Mouse (Mus musculus): ENCODE data around the gene Nr4a1. TPM values are rescaled to one million over a fixed set of nuclear protein-coding genes. Genes with fewer than 3 reads are reported as not detected.
A peak's percentile ranks its signal among the peaks of the same experiment; 100 is the strongest.

The Nr4a1 gene
- polyA plus RNA-seq, 1 experiment from 2014 or later, result 2.2 TPM

DNA sequence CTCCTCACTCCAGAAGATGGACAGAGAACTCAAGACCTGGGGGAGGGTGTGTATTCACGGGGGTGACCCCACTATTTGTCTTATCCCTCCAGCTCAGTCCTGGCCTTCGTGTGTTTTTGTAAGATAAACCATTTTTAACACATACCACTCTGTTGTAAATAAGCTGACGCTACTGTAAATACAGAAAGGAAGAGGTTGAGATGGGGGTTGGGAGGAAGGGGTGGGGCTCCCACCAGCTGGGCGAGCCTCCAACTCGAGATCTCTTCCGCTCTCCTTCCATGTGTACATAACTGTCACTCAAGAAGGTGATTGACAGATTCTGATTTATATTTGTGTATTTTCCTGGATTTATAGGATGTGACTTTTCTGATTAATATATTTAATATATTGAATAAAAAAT is 20.3 kb downstream of the Nr4a1 start:
- Histone ChIP-seq H3K4me1 (ENCODE audit: control insufficient read depth, insufficient read depth, low read length) (no peaks in the 10 kb centered on the region), H3K9ac (replicated peaks; ENCODE audit: low read length) (no peak overlapping the region), H3K4me3 (ENCODE audit: low read depth, low read length) (no peak overlapping the region), H3K27me3 (ENCODE audit: control insufficient read depth, insufficient read depth, low read length) (no peaks in the 10 kb centered on the region), H3K4me2 (ENCODE audit: low read depth, low read length) (no peak overlapping the region), H3K27ac (replicated peaks; ENCODE audit: low read depth, low read length) (no peak overlapping the region), H3K36me3 (replicated peaks; ENCODE audit: control insufficient read depth, insufficient read depth, low read depth, low read length) (no peaks in the 10 kb centered on the region), H3K9me3 (replicated peaks; ENCODE audit: control insufficient read depth, low read length) (no peaks in the 10 kb centered on the region)
- no peak for DNase-seq (ENCODE audit: low spot score)
- 65% methylated on average over 6 of the region's 6 CpGs for WGBS
- no peak for ATAC-seq (replicated peaks; ENCODE audit: insufficient number of reproducible peaks, low FRiP score, low TSS enrichment, low read depth)

DNA sequence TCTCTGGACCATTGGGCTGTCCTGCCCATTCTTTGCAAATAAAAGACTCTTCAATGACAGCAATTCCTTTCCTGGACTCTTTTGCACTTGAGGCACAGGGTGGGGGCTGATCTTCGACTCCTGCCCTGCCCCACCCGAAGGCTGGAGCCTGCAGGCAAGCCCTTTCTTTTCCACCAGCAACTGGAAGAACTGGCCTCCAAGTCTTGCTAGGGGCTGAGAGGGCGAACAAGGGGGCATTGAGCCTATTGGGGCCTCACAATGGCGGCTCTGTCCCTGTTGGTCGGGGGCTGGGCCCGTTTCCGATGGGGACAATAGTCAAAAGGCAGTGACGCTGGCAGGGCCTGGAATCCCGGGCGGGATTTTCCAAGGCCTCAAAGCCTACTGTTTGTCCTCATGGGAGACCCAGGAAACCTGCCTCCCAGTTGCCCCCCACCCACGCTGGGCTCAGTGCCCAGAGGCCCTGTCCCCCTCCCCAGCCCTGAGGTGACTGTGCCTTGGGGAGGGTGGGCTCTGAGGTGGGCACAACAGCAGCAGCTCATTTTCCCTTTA is 23.4 kb downstream of the Nr4a1 start:
- H3K4me1 ChIP-seq (ENCODE audit: control insufficient read depth, insufficient read depth, low read length), result no peaks in the 10 kb centered on the region
- H3K4me3 ChIP-seq (ENCODE audit: low read depth, low read length), result no peak overlapping the region
- H3K9ac ChIP-seq (replicated peaks; ENCODE audit: low read length), result no peak overlapping the region
- H3K27me3 ChIP-seq (ENCODE audit: control insufficient read depth, insufficient read depth, low read length), result no peaks in the 10 kb centered on the region
- DNase-seq (ENCODE audit: low spot score), result peak; percentile 41
- H3K4me2 ChIP-seq (ENCODE audit: low read depth, low read length), result no peak overlapping the region
- WGBS, result 25% methylated on average over 11 of the region's 11 CpGs
- H3K36me3 ChIP-seq (replicated peaks; ENCODE audit: control insufficient read depth, insufficient read depth, low read depth, low read length), result no peaks in the 10 kb centered on the region
- H3K9me3 ChIP-seq (replicated peaks; ENCODE audit: control insufficient read depth, low read length), result no peaks in the 10 kb centered on the region
- ATAC-seq (replicated peaks; ENCODE audit: insufficient number of reproducible peaks, low FRiP score, low TSS enrichment, low read depth), result no peak; the same call in 1 of the 2 replicates
- no peak overlapping the region for H3K27ac ChIP-seq (replicated peaks; ENCODE audit: low read depth, low read length)

DNA sequence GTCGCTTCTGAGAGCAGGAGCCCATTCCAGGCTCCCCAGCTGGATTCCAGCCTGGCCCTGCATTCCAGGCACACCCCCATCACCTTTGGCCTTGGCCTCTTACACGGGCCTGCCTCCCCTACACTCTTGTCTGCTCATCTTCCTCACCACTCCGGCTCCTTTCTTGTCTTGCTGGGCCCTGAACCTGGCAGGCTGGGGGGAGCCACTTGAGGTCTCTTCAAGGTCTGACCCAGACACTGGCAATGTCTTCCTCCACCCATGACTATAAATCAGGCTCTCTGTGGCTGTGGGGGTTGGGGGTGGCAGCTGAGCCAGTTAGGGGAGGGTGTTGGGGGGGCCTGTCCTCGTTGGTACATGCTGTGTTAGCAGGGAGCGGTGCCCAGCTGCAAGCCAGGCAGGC is 24.5 kb downstream of the Nr4a1 start:
- H3K4me3 ChIP-seq (ENCODE audit: low read depth, low read length), result no peak overlapping the region
- no peaks in the 10 kb centered on the region for H3K9me3 ChIP-seq (replicated peaks; ENCODE audit: control insufficient read depth, low read length)
- no peak overlapping the region for H3K9ac ChIP-seq (replicated peaks; ENCODE audit: low read length)
- ATAC-seq (replicated peaks; ENCODE audit: insufficient number of reproducible peaks, low FRiP score, low TSS enrichment, low read depth) (no peak), DNase-seq (ENCODE audit: low spot score) (no peak)
- 47% methylated on average over 5 of the region's 5 CpGs for WGBS
- no peaks in the 10 kb centered on the region for H3K4me1 ChIP-seq (ENCODE audit: control insufficient read depth, insufficient read depth, low read length)
- H3K4me2 ChIP-seq (ENCODE audit: low read depth, low read length), result no peak overlapping the region
- H3K27me3 ChIP-seq (ENCODE audit: control insufficient read depth, insufficient read depth, low read length), result no peaks in the 10 kb centered on the region
- H3K27ac ChIP-seq (replicated peaks; ENCODE audit: low read depth, low read length), result no peak overlapping the region
- no peaks in the 10 kb centered on the region for H3K36me3 ChIP-seq (replicated peaks; ENCODE audit: control insufficient read depth, insufficient read depth, low read depth, low read length)

DNA sequence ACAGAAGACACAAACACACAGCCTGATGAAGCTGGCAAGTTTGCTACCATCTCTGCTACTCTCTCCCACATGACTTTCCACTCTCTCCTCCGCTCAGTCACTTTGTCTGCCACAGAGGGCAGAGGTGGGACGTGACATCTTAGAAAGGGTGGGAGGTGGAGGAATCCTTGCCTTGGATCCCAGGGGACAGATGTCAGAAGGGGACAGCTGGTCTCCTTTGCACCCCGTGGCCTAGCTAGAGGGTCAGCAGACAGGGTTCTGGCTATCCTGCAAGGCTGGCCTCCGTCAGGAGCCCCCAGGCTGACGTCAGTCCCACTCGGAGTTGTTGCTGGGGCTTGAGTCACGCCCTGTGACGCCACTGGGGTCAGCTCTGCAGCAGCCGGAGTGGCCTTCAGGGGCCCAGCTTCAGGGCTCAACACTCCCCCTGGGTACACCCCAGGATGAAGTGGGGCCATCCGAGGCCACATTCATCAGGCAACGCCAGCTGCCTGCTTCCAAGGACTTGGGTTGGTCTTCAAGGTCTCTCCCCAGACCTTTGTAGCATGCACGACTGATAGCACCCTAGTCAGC is 25.4 kb downstream of the Nr4a1 start:
- WGBS, result 56% methylated on average over 12 of the region's 12 CpGs
- Histone ChIP-seq H3K36me3 (replicated peaks; ENCODE audit: control insufficient read depth, insufficient read depth, low read depth, low read length) (no peaks in the 10 kb centered on the region), H3K9ac (replicated peaks; ENCODE audit: low read length) (no peak overlapping the region), H3K4me2 (ENCODE audit: low read depth, low read length) (no peak overlapping the region), H3K27me3 (ENCODE audit: control insufficient read depth, insufficient read depth, low read length) (no peaks in the 10 kb centered on the region), H3K9me3 (replicated peaks; ENCODE audit: control insufficient read depth, low read length) (no peaks in the 10 kb centered on the region), H3K4me3 (ENCODE audit: low read depth, low read length) (no peak overlapping the region), H3K27ac (replicated peaks; ENCODE audit: low read depth, low read length) (no peak overlapping the region), H3K4me1 (ENCODE audit: control insufficient read depth, insufficient read depth, low read length) (no peaks in the 10 kb centered on the region)
- ATAC-seq (replicated peaks; ENCODE audit: insufficient number of reproducible peaks, low FRiP score, low TSS enrichment, low read depth) (no peak), DNase-seq (ENCODE audit: low spot score) (no peak)

DNA sequence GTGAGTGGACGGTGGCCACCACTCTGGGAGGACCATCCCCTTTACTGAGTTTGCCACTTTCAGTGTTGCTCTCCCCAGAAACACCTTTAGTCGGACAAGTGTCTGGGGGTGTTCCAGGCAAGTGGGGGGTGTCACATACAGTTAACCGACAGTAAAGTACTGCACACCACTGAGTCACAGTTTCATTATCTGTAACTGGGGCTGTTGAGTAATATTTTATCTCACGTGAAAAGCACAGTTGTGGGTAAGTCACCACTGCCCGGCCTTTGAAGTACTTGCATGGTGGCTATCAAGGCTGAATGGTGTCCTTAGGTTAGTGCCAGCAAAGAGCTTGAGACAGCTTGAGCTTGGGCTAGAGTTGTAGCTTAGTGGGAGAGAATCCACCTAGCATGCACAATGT is 28.4 kb downstream of the Nr4a1 start:
- Histone ChIP-seq H3K27me3 (ENCODE audit: control insufficient read depth, insufficient read depth, low read length) (no peaks in the 10 kb centered on the region), H3K9ac (replicated peaks; ENCODE audit: low read length) (no peak overlapping the region), H3K4me2 (ENCODE audit: low read depth, low read length) (no peak overlapping the region), H3K9me3 (replicated peaks; ENCODE audit: control insufficient read depth, low read length) (no peaks in the 10 kb centered on the region), H3K4me1 (ENCODE audit: control insufficient read depth, insufficient read depth, low read length) (no peaks in the 10 kb centered on the region; the same call in 1 of the 2 replicates), H3K4me3 (ENCODE audit: low read depth, low read length) (no peak overlapping the region), H3K27ac (replicated peaks; ENCODE audit: low read depth, low read length) (no peak overlapping the region), H3K36me3 (replicated peaks; ENCODE audit: control insufficient read depth, insufficient read depth, low read depth, low read length) (no peaks in the 10 kb centered on the region)
- DNase-seq (ENCODE audit: low spot score) (no peak), ATAC-seq (replicated peaks; ENCODE audit: insufficient number of reproducible peaks, low FRiP score, low TSS enrichment, low read depth) (no peak)
- WGBS, result 78% methylated on average over 5 of the region's 5 CpGs

DNA sequence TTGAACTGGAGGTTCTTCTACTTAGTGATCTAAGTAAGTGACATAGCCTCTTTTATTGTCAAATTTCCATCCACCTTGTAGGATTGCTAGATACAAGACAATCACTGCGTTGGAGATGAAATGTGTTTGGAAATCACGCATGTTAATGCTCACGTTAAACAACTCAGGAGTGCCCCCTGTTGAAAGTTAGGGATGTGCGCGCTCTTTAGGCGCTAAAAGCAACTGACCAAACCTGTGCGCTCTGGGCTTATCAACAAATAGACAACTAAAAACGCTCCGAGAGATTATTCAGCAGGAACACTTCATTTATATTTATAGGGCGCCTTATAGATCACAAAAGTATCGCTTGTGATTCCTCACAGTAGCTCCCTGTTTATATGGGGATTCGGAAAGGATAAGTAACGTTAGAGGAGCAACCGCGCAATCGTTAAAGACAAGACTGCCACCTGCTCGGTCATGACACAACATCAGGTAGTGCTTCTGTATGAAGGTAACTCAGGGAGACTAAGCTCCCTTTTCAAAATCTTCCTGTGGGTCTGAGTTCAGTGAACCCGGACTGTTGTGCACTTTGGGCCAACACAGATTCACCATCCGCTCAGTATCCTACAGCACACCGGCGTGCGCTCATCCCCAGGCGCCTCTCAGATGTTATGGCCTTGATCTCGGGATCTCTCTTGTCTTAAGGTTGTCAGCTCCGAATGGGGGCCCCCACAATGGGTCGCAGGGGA is 29.3 kb downstream of the Nr4a1 start:
- no peak overlapping the region for H3K27ac ChIP-seq (replicated peaks; ENCODE audit: low read depth, low read length)
- H3K27me3 ChIP-seq (ENCODE audit: control insufficient read depth, insufficient read depth, low read length), result no peaks in the 10 kb centered on the region
- H3K4me2 ChIP-seq (ENCODE audit: low read depth, low read length), result peak overlapping the region; percentile 77
- 1% methylated on average over 26 of the region's 26 CpGs for WGBS
- DNase-seq (ENCODE audit: low spot score) (peak; percentile 90), ATAC-seq (replicated peaks; ENCODE audit: insufficient number of reproducible peaks, low FRiP score, low TSS enrichment, low read depth) (no peak)
- no peaks in the 10 kb centered on the region; the same call in 1 of the 2 replicates for H3K4me1 ChIP-seq (ENCODE audit: control insufficient read depth, insufficient read depth, low read length)
- no peaks in the 10 kb centered on the region for H3K36me3 ChIP-seq (replicated peaks; ENCODE audit: control insufficient read depth, insufficient read depth, low read depth, low read length)
- H3K9ac ChIP-seq (replicated peaks; ENCODE audit: low read length), result peak overlapping the region; percentile 84
- peak overlapping the region; percentile 88 for H3K4me3 ChIP-seq (ENCODE audit: low read depth, low read length)
- no peaks in the 10 kb centered on the region for H3K9me3 ChIP-seq (replicated peaks; ENCODE audit: control insufficient read depth, low read length)

DNA sequence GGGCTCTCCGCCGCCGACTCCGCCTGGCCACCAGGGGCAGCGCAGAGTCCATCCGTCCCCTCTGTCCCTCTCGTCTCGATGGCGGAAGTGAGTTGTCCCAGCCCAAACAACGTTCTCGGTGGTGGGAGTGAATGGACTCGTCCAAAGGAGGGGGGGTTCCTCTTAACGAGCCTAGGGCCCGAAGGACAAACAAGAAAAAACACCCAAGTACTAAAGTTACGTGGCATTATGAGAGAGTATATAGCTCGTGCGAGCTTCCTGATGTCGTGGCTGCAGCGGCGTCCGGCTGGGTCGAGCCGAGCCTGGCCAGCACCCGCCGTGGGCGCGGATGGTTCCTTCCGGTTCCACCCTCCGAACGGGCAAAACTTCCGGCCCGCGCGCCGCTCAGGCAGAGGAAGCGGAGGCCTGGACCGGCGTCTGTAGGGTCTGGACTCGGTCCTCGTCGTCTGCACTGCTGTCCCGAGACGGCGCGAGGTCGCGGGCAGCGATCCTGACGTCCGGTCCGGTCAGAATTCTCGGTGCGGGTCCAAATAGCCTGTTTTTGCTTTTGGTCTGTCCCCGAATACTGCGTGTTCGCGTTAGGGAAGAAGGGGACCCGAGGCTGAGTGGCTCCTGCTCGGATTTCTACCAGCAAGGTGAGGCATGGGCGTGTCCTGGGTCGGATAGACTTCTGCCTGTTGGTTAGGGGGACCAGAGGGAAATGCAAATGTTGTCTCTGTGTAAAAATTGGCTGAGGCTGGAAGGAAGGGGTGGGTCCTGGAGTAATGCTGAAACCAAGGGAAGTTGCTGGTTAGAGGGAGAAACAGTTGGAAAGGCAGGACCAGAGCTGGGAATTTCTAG is 30.1 kb downstream of the Nr4a1 start, which contains the start of gene Atg101:
TSS of gene Atg101 (plus strand) at position 362 of the 840 bp plus-strand sequence.
- peak within 1 kb of the TSS; percentile 84 for H3K9ac ChIP-seq (replicated peaks; ENCODE audit: low read length)
- H3K4me1 ChIP-seq (ENCODE audit: control insufficient read depth, insufficient read depth, low read length), result no peaks in the 10 kb centered on the region; the same call in 1 of the 2 replicates
- H3K4me2 ChIP-seq (ENCODE audit: low read depth, low read length), result peak within 1 kb of the TSS; percentile 77
- no peaks in the 10 kb centered on the region for H3K36me3 ChIP-seq (replicated peaks; ENCODE audit: control insufficient read depth, insufficient read depth, low read depth, low read length)
- no peak within 1 kb of the TSS; the same call in 1 of the 2 replicates for H3K27ac ChIP-seq (replicated peaks; ENCODE audit: low read depth, low read length)
- DNase-seq (ENCODE audit: low spot score), result peak; percentile 93
- under 1% methylated on average over 61 of the region's 61 CpGs for WGBS
- ATAC-seq (replicated peaks; ENCODE audit: insufficient number of reproducible peaks, low FRiP score, low TSS enrichment, low read depth), result peak; percentile 86
- no peaks in the 10 kb centered on the region for H3K27me3 ChIP-seq (ENCODE audit: control insufficient read depth, insufficient read depth, low read length)
- H3K9me3 ChIP-seq (replicated peaks; ENCODE audit: control insufficient read depth, low read length), result no peaks in the 10 kb centered on the region
- H3K4me3 ChIP-seq (ENCODE audit: low read depth, low read length), result peak within 1 kb of the TSS; percentile 88

All from embryonic facial prominence, embryonic 11.5 days (tissue).